In genomic region chr17:48185252-48185651, GRCm38 (mm10) we compare ENCODE assay signal across 28 mouse cellular contexts. TPM values are rescaled to one million over a fixed set of nuclear protein-coding genes. Genes with fewer than 3 reads are reported as not detected.
DNase-seq lines count a peak whose midpoint lies in the region; ATAC-seq and TF ChIP-seq lines count a peak whose summit lies in the region.
"Had no signal": no experiment of that assay in that cellular context is flagged by ENCODE, and none has a peak within 500 bp of the region (broad histone marks: within the 10 kb centered on the region; RNA-seq: fewer than 3 reads in every experiment).

No protein-coding gene starts in this region.

- no peak overlapping the region for H3K27ac ChIP-seq in heart, embryonic 10.5 days
- H3K27ac ChIP-seq in layer of hippocampus, adult 2 months, result no peak overlapping the region
- H3K27ac ChIP-seq: embryonic facial prominence, embryonic 12.5 days; hindbrain, embryonic 13.5 days; lung, embryonic 15.5 days; stomach, embryonic 15.5 days had no signal

- ATAC-seq in granulocyte monocyte progenitor cell, adult 5-6 weeks (replicated peaks; ENCODE audit: poor library complexity, severe bottlenecking), result peak; percentile 97
- ATAC-seq: forebrain, embryonic 16.5 days; inflammation-experienced regulatory T-cells, adult 6 months; midbrain, embryonic 16.5 days had no signal

- H3K9me3 ChIP-seq in heart, embryonic 10.5 days, result no peaks in the 10 kb centered on the region
- H3K9me3 ChIP-seq: hindbrain, embryonic 13.5 days; lung, embryonic 15.5 days; stomach, embryonic 15.5 days had no signal

- peak; percentile 51 for DNase-seq in heart, adult 11 months
- DNase-seq in heart, embryonic 10.5 days (ENCODE audit: low spot score), result no peak
- peak; percentile 43 for DNase-seq in lung, postnatal 25 days (ENCODE audit: low spot score)
- no peak for DNase-seq in lung, postnatal 10 days
- DNase-seq in skeletal muscle tissue, adult 2 months (ENCODE audit: low read depth, low spot score), result peak; percentile 2
- no peak for DNase-seq in layer of hippocampus, adult 2 months (ENCODE audit: low spot score in 2 of 2)
- DNase-seq in adrenal gland, adult 18-20 months (ENCODE audit: low spot score in 2 of 2), result no peak
- DNase-seq: adrenal gland, adult 8-10 months; cerebellum, adult 9-11 months; gastrocnemius, postnatal 25 days; heart, postnatal 10 days; kidney, adult 9 months; thymus, adult 18-20 months; thymus, postnatal 4 days had no signal

- 72% methylated on average over 5 of the region's 5 CpGs for WGBS in heart, embryonic 10.5 days

- H3K4me1 ChIP-seq in heart, embryonic 10.5 days, result no peaks in the 10 kb centered on the region
- H3K4me1 ChIP-seq: embryonic facial prominence, embryonic 12.5 days; hindbrain, embryonic 13.5 days; lung, embryonic 15.5 days; stomach, embryonic 15.5 days had no signal

- no peaks in the 10 kb centered on the region for H3K27me3 ChIP-seq in heart, embryonic 10.5 days (ENCODE audit: insufficient read depth, poor library complexity, severe bottlenecking)
- H3K27me3 ChIP-seq: embryonic facial prominence, embryonic 12.5 days; hindbrain, embryonic 13.5 days; lung, embryonic 15.5 days; stomach, embryonic 15.5 days had no signal

- TF ChIP-seq CTCF in layer of hippocampus, adult 2 months (conservative IDR thresholded peaks at IDR 0.05), result no peak

- no peak overlapping the region for H3K4me3 ChIP-seq in heart, embryonic 10.5 days
- H3K4me3 ChIP-seq in layer of hippocampus, adult 2 months, result no peak overlapping the region
- H3K4me3 ChIP-seq: embryonic facial prominence, embryonic 12.5 days; erythroblast, embryonic 14.5 days; hindbrain, embryonic 13.5 days; lung, embryonic 15.5 days; stomach, embryonic 15.5 days had no signal

- H3K36me3 ChIP-seq in heart, embryonic 10.5 days, result no peaks in the 10 kb centered on the region
- H3K36me3 ChIP-seq: embryonic facial prominence, embryonic 12.5 days; hindbrain, embryonic 13.5 days; lung, embryonic 15.5 days; stomach, embryonic 15.5 days had no signal

RNA-seq across cellular contexts. Expression of gene A530064D06Rik, which starts 18.2 kb away (rescaled TPM):
- polyA plus RNA-seq in heart, embryonic 10.5 days (2016; fragmentation: Nextera tagmentation; extraction: Ambion mirVana), result not detected in 2 replicates
- 1.2 TPM in 1 of 2 replicates, not detected in the other for total RNA-seq in granulocyte monocyte progenitor cell, adult 5-6 weeks (2014; fragmentation: Nextera tagmentation)
- 0.30 and 1.2 TPM in 2 replicates for total RNA-seq in granulocyte monocyte progenitor cell, adult 5-6 weeks (2017)
- total RNA-seq in layer of hippocampus, adult 2 months (2021), result not detected
- total RNA-seq in adrenal gland, adult 18-20 months (2021), result under 1 TPM in 1 of 2 experiments, not detected in 1; 0.26 TPM
- total RNA-seq: gastrocnemius, postnatal 25 days; heart, postnatal 10 days; layer of hippocampus, postnatal 25 days; left cerebral cortex, postnatal 14 days had no signal
- polyA plus RNA-seq: erythroblast, embryonic 14.5 days; forebrain, embryonic 16.5 days; heart, embryonic 11.5 days; hindbrain, embryonic 13.5 days; lung, embryonic 15.5 days; neural tube, embryonic 11.5 days had no signal

RNA-seq across cellular contexts. Expression of gene 9830107B12Rik, which starts 39.2 kb away (rescaled TPM):
- not detected in 2 replicates for polyA plus RNA-seq in heart, embryonic 10.5 days (2016; fragmentation: Nextera tagmentation; extraction: Ambion mirVana)
- 0.75 TPM in 1 of 2 replicates, not detected in the other for total RNA-seq in granulocyte monocyte progenitor cell, adult 5-6 weeks (2014; fragmentation: Nextera tagmentation)
- total RNA-seq in granulocyte monocyte progenitor cell, adult 5-6 weeks (2017), result 0.88 and 1.3 TPM in 2 replicates
- not detected for total RNA-seq in layer of hippocampus, adult 2 months (2021)
- total RNA-seq in adrenal gland, adult 18-20 months (2021), result not detected
- total RNA-seq: gastrocnemius, postnatal 25 days; heart, postnatal 10 days; layer of hippocampus, postnatal 25 days; left cerebral cortex, postnatal 14 days had no signal
- polyA plus RNA-seq: embryonic facial prominence, embryonic 12.5 days; erythroblast, embryonic 14.5 days; forebrain, embryonic 16.5 days; heart, embryonic 11.5 days; hindbrain, embryonic 13.5 days; inflammation-experienced regulatory T-cells, adult 6 months; limb, embryonic 14.5 days; lung, embryonic 15.5 days; midbrain, embryonic 16.5 days; neural tube, embryonic 11.5 days had no signal

RNA-seq across cellular contexts. Expression of gene Trem1, which starts 47.3 kb away (rescaled TPM):
- 0.05 and 0.11 TPM in 2 replicates for polyA plus RNA-seq in heart, embryonic 10.5 days (2016; fragmentation: Nextera tagmentation; extraction: Ambion mirVana)
- total RNA-seq in granulocyte monocyte progenitor cell, adult 5-6 weeks (2014; fragmentation: Nextera tagmentation), result 6.5 and 7.6 TPM in 2 replicates
- 13.5 and 14.7 TPM in 2 replicates for total RNA-seq in granulocyte monocyte progenitor cell, adult 5-6 weeks (2017)
- not detected for total RNA-seq in layer of hippocampus, adult 2 months (2021)
- total RNA-seq in adrenal gland, adult 18-20 months (2021), result under 1 TPM in 1 of 2 experiments, not detected in 1; 0.20 TPM
- total RNA-seq: gastrocnemius, postnatal 25 days; layer of hippocampus, postnatal 25 days; left cerebral cortex, postnatal 14 days had no signal
- polyA plus RNA-seq: erythroblast, embryonic 14.5 days; forebrain, embryonic 16.5 days; hindbrain, embryonic 13.5 days; inflammation-experienced regulatory T-cells, adult 6 months; midbrain, embryonic 16.5 days had no signal

Comparison
In these comparisons a context has a peak if more than half of its experiments do, and no peak if none do; other contexts are left out.
1. DNase-seq: peak in heart, adult 11 months (single experiment), lung, postnatal 25 days (single experiment) and skeletal muscle tissue, adult 2 months (single experiment); none in heart, embryonic 10.5 days (single experiment), lung, postnatal 10 days (single experiment), layer of hippocampus, adult 2 months (0 of 2) and adrenal gland, adult 18-20 months (0 of 2).
2. RNA of gene Trem1, which starts 47.3 kb away (total RNA-seq): 6.5 to 14.7 TPM in granulocyte monocyte progenitor cell, adult 5-6 weeks; 0.20 TPM in adrenal gland, adult 18-20 months and not detected in layer of hippocampus, adult 2 months; every median in the first group is over 4 times any median in the second.